Mouse (Mus musculus) right cerebral cortex, adult 18-20 months (tissue): ENCODE results near the gene Lcn9.
"Not testable (repeated sequence)": the region's sequence is repeated elsewhere in the genome, so short reads cannot be mapped to it uniquely, and the experiment has no call there.

ENCODE experiments used
- DNase-seq: peaks from one replicate; pipeline ENCODE4 v3.0.0; 2022; ENCODE audit warnings: mixed read lengths

Lcn9 gene

GRCm38 (mm10) chr2:25822806-25823205 is at the start of gene Lcn9:
TSS of gene Lcn9 (plus strand) at chr2:25823153.
- DNase-seq = no peak

- DNase-seq = no peak
Measured at GRCm38 (mm10) chr2:25773507-25773906, 49.4 kb upstream of the Lcn9 start.

- DNase-seq = no peak
Measured at GRCm38 (mm10) chr2:25774640-25775039, 48.3 kb upstream of the Lcn9 start.

GRCm38 (mm10) chr2:25775991-25776390 is 47.0 kb upstream of the Lcn9 start:
- no peak for DNase-seq

- no peak for DNase-seq
Measured at GRCm38 (mm10) chr2:25776717-25777116, 46.2 kb upstream of the Lcn9 start, which contains the start of gene Lcn11. TSS of gene Lcn11 (plus strand) at chr2:25777017.

GRCm38 (mm10) chr2:25779076-25779475 is 43.9 kb upstream of the Lcn9 start:
- no peak for DNase-seq

- no peak for DNase-seq
Measured at GRCm38 (mm10) chr2:25780921-25781320, 42.0 kb upstream of the Lcn9 start.

- no peak for DNase-seq
Measured at GRCm38 (mm10) chr2:25781957-25782356, 41.0 kb upstream of the Lcn9 start, which contains the start of gene Gm13539. TSS of gene Gm13539 (plus strand) at chr2:25782257.

GRCm38 (mm10) chr2:25785573-25786322 is 37.2 kb upstream of the Lcn9 start:
- DNase-seq = no peak

GRCm38 (mm10) chr2:25789092-25789491 is 33.9 kb upstream of the Lcn9 start:
- DNase-seq = no peak

GRCm38 (mm10) chr2:25797635-25798034 is 25.3 kb upstream of the Lcn9 start:
- no peak for DNase-seq

- DNase-seq = peak; percentile 3
Measured at GRCm38 (mm10) chr2:25798065-25798464, 24.9 kb upstream of the Lcn9 start.

- no peak for DNase-seq
Measured at GRCm38 (mm10) chr2:25811711-25812110, 11.2 kb upstream of the Lcn9 start.

GRCm38 (mm10) chr2:25813364-25813763 is 9.6 kb upstream of the Lcn9 start:
- DNase-seq = no peak

GRCm38 (mm10) chr2:25815748-25816147 is 7.2 kb upstream of the Lcn9 start, which contains the start of gene Glt6d1:
TSS of gene Glt6d1 (minus strand) at chr2:25815848.
- DNase-seq = not testable (repeated sequence)

GRCm38 (mm10) chr2:25824751-25825150 is 1.8 kb downstream of the Lcn9 start:
- no peak for DNase-seq

GRCm38 (mm10) chr2:25828344-25828947 is 5.5 kb downstream of the Lcn9 start:
- DNase-seq = no peak

- no peak for DNase-seq
Measured at GRCm38 (mm10) chr2:25830786-25831185, 7.8 kb downstream of the Lcn9 start.

- peak; percentile 76 for DNase-seq
Measured at GRCm38 (mm10) chr2:25836291-25836690, 13.3 kb downstream of the Lcn9 start.

GRCm38 (mm10) chr2:25842161-25842560 is 19.2 kb downstream of the Lcn9 start:
- DNase-seq = peak; percentile 68

GRCm38 (mm10) chr2:25842758-25843157 is 19.8 kb downstream of the Lcn9 start:
- peak; percentile 51 for DNase-seq

GRCm38 (mm10) chr2:25844097-25844496 is 21.1 kb downstream of the Lcn9 start:
- DNase-seq = no peak

GRCm38 (mm10) chr2:25846516-25846915 is 23.6 kb downstream of the Lcn9 start:
- DNase-seq = no peak

GRCm38 (mm10) chr2:25847226-25847625 is 24.3 kb downstream of the Lcn9 start, which contains the start of gene Sohlh1:
TSS of gene Sohlh1 (minus strand) at chr2:25847248.
- DNase-seq = no peak
